Mouse (Mus musculus): ENCODE data around the gene Spata20. TPM values are rescaled to one million over a fixed set of nuclear protein-coding genes. Genes with fewer than 3 reads are reported as not detected.
A peak's percentile ranks its signal among the peaks of the same experiment; 100 is the strongest.

The Spata20 gene
- polyA plus RNA-seq, 1 experiment from 2014 or later, result not detected

GRCm38 (mm10) chr11:94482738-94483137, 3.2 kb downstream of the Spata20 start:
- ATAC-seq (ENCODE audit: insufficient number of reproducible peaks, insufficient read depth, low FRiP score, low read depth), result no peak
- Histone ChIP-seq H3K36me3 (ENCODE audit: control insufficient read depth, insufficient read depth, low read length) (no peaks in the 10 kb centered on the region), H3K4me2 (ENCODE audit: low read length) (no peak overlapping the region), H3K27ac (replicated peaks in 1 of 2; ENCODE audit: control insufficient read depth in 1 of 2, insufficient read depth in 1 of 2, low read depth in 2 of 2, low read length in 2 of 2) (no peak overlapping the region), H3K4me1 (ENCODE audit: control insufficient read depth in 2 of 2, insufficient read depth in 2 of 2, low read length in 2 of 2) (0 out of 4 replicates have a peak, but pooled peaks cover 0 to 3% of the 10 kb centered on the region in 2 experiments), H3K9ac (ENCODE audit: low read length) (no peak overlapping the region), H3K4me3 (ENCODE audit: control insufficient read depth in 1 of 2, insufficient read depth in 1 of 2, low read depth in 1 of 2, low read length in 2 of 2) (no peak overlapping the region), H3K9me3 (ENCODE audit: control insufficient read depth, low read length) (no peaks in the 10 kb centered on the region), H3K27me3 (ENCODE audit: control insufficient read depth, insufficient read depth, low read length) (peaks cover 27% of the 10 kb centered on the region)
- 92% methylated on average over 11 of the region's 11 CpGs for WGBS

DNA sequence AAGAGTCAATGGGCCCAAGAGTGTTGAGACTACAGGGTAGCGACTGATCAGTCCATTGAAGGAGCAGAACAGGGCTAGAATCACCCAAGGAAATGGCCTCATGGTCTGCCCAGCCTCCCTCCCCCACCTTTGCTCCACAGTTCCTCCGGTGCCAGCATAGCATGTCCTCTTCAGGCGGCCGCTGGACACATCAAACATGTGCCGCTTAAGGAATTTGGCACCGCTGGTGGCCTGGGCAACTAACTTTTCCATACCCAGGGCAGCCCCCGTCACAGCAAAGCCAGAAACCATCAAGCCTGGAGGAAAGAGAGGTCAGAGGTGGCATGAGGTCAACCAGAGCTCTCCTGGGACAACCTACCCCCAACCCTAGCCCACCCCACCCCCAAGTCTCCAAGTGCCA, 4.0 kb downstream of the Spata20 start:
- H3K4me3 ChIP-seq (ENCODE audit: control insufficient read depth in 1 of 2, insufficient read depth in 1 of 2, low read depth in 1 of 2, low read length in 2 of 2), result no peak overlapping the region
- no peak overlapping the region for H3K27ac ChIP-seq (replicated peaks in 1 of 2; ENCODE audit: control insufficient read depth in 1 of 2, insufficient read depth in 1 of 2, low read depth in 2 of 2, low read length in 2 of 2)
- no peak for ATAC-seq (ENCODE audit: insufficient number of reproducible peaks, insufficient read depth, low FRiP score, low read depth)
- H3K36me3 ChIP-seq (ENCODE audit: control insufficient read depth, insufficient read depth, low read length), result no peaks in the 10 kb centered on the region
- H3K9me3 ChIP-seq (ENCODE audit: control insufficient read depth, low read length), result no peaks in the 10 kb centered on the region
- WGBS, result 93% methylated on average over 7 of the region's 7 CpGs
- H3K4me2 ChIP-seq (ENCODE audit: low read length), result no peak overlapping the region
- H3K4me1 ChIP-seq (ENCODE audit: control insufficient read depth in 2 of 2, insufficient read depth in 2 of 2, low read length in 2 of 2), result 0 out of 4 replicates have a peak, but pooled peaks cover 0 to 3% of the 10 kb centered on the region in 2 experiments
- H3K27me3 ChIP-seq (ENCODE audit: control insufficient read depth, insufficient read depth, low read length), result peaks cover 34% of the 10 kb centered on the region
- H3K9ac ChIP-seq (ENCODE audit: low read length), result no peak overlapping the region

- Histone ChIP-seq H3K9me3 (ENCODE audit: control insufficient read depth, low read length) (no peaks in the 10 kb centered on the region), H3K27me3 (ENCODE audit: control insufficient read depth, insufficient read depth, low read length) (peaks cover 40% of the 10 kb centered on the region)
- WGBS, result 76% methylated on average over 9 of the region's 9 CpGs
Observed at GRCm38 (mm10) chr11:94480382-94480781, 5.6 kb downstream of the Spata20 start.

DNA sequence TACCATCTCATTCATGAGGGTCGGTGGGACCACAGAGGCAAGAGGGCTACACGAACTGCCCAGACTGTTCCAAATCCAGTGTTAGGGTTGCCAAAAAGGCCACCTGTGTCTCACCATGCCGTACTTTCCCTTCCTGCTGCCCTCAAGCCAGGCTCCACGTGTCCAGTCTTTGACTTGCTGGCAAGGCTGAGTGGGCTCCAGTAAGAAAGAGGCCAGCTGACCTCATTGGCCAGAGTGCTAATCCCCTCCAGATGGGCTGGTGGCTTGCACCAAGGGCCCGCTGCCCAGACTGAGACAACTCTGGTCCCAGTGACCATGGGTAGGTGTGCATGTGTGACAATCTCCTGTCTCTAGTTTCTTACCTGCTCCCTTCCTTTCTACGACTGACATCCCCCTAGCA, 8.3 kb downstream of the Spata20 start:
- no peak overlapping the region for H3K9ac ChIP-seq (ENCODE audit: low read length)
- no peaks in the 10 kb centered on the region for H3K9me3 ChIP-seq (ENCODE audit: control insufficient read depth, low read length)
- peaks cover 55% of the 10 kb centered on the region for H3K27me3 ChIP-seq (ENCODE audit: control insufficient read depth, insufficient read depth, low read length)
- H3K4me1 ChIP-seq (ENCODE audit: control insufficient read depth in 2 of 2, insufficient read depth in 2 of 2, low read length in 2 of 2), result peaks cover 7 to 24% of the 10 kb centered on the region in 2 experiments
- H3K4me2 ChIP-seq (ENCODE audit: low read length), result no peak overlapping the region
- no peak overlapping the region for H3K4me3 ChIP-seq (ENCODE audit: control insufficient read depth in 1 of 2, insufficient read depth in 1 of 2, low read depth in 1 of 2, low read length in 2 of 2)
- 56% methylated on average over 6 of the region's 6 CpGs for WGBS
- no peak overlapping the region for H3K27ac ChIP-seq (replicated peaks in 1 of 2; ENCODE audit: control insufficient read depth in 1 of 2, insufficient read depth in 1 of 2, low read depth in 2 of 2, low read length in 2 of 2)
- no peaks in the 10 kb centered on the region for H3K36me3 ChIP-seq (ENCODE audit: control insufficient read depth, insufficient read depth, low read length)
- no peak for ATAC-seq (ENCODE audit: insufficient number of reproducible peaks, insufficient read depth, low FRiP score, low read depth)

More at GRCm38 (mm10) chr11:94480382-94480781, 5.6 kb downstream of the Spata20 start:
- Histone ChIP-seq H3K4me3 (ENCODE audit: control insufficient read depth in 1 of 2, insufficient read depth in 1 of 2, low read depth in 1 of 2, low read length in 2 of 2) (no peak overlapping the region), H3K36me3 (ENCODE audit: control insufficient read depth, insufficient read depth, low read length) (no peaks in the 10 kb centered on the region), H3K27ac (replicated peaks in 1 of 2; ENCODE audit: control insufficient read depth in 1 of 2, insufficient read depth in 1 of 2, low read depth in 2 of 2, low read length in 2 of 2) (no peak overlapping the region), H3K9ac (ENCODE audit: low read length) (no peak overlapping the region), H3K4me1 (ENCODE audit: control insufficient read depth in 2 of 2, insufficient read depth in 2 of 2, low read length in 2 of 2) (peaks cover 0 to 7% of the 10 kb centered on the region in 2 experiments; a peak in 1 of 4 replicates), H3K4me2 (ENCODE audit: low read length) (no peak overlapping the region)
- no peak for ATAC-seq (ENCODE audit: insufficient number of reproducible peaks, insufficient read depth, low FRiP score, low read depth)

DNA sequence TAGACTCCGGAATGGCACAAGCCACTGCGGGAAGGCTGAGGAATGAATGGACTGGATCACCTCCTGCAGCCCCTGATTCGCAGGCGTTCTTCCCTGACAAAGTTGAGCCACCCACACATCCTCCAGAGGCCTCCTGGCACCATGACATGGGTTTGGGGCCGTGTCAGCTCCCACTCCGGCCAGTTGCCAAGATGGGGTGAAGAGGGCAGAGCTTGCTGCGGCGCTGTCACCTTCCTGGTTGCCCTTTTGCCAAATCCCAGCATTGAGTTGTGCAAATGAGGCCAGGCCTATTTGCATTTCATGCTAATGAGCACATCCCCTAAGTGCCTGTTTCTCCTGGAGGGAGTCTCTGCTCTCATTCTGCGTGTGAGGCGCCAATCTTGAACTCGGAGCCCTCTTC, 10.3 kb downstream of the Spata20 start:
- no peak overlapping the region for H3K9ac ChIP-seq (ENCODE audit: low read length)
- WGBS, result 18% methylated on average over 11 of the region's 11 CpGs
- peaks cover 73% of the 10 kb centered on the region for H3K27me3 ChIP-seq (ENCODE audit: control insufficient read depth, insufficient read depth, low read length)
- no peak overlapping the region for H3K4me3 ChIP-seq (ENCODE audit: control insufficient read depth in 1 of 2, insufficient read depth in 1 of 2, low read depth in 1 of 2, low read length in 2 of 2)
- H3K4me2 ChIP-seq (ENCODE audit: low read length), result no peak overlapping the region
- no peak overlapping the region for H3K27ac ChIP-seq (replicated peaks in 1 of 2; ENCODE audit: control insufficient read depth in 1 of 2, insufficient read depth in 1 of 2, low read depth in 2 of 2, low read length in 2 of 2)
- peaks cover 18 to 35% of the 10 kb centered on the region in 2 experiments for H3K4me1 ChIP-seq (ENCODE audit: control insufficient read depth in 2 of 2, insufficient read depth in 2 of 2, low read length in 2 of 2)
- H3K9me3 ChIP-seq (ENCODE audit: control insufficient read depth, low read length), result no peaks in the 10 kb centered on the region
- no peak for ATAC-seq (ENCODE audit: insufficient number of reproducible peaks, insufficient read depth, low FRiP score, low read depth)
- no peaks in the 10 kb centered on the region for H3K36me3 ChIP-seq (ENCODE audit: control insufficient read depth, insufficient read depth, low read length)

DNA sequence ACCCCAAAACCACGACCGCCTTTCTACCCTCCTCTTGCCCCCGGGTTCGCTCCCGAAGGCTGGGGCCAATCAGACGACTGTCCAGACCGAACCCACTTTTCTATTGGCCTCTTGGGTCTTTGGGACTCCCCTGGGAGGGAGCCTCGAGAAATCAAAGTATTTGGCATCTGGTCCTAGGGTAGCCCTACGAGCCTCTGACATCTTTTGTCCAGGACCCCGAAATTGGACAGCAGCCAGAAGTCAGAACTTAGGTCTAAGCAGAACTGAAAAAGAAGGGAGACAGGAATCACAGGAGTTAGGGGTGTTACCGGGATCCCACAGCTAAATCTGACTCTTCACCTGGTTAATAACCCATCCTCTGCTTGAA, 11.5 kb downstream of the Spata20 start:
- peaks cover 73% of the 10 kb centered on the region for H3K27me3 ChIP-seq (ENCODE audit: control insufficient read depth, insufficient read depth, low read length)
- WGBS, result 3% methylated on average over 11 of the region's 11 CpGs
- no peak for ATAC-seq (ENCODE audit: insufficient number of reproducible peaks, insufficient read depth, low FRiP score, low read depth)

GRCm38 (mm10) chr11:94473707-94474543, 12.1 kb downstream of the Spata20 start, which contains the start of gene Cacna1g:
Gene Cacna1g, minus strand, starts transcription at chr11:94474198.
- Histone ChIP-seq H3K36me3 (ENCODE audit: control insufficient read depth, insufficient read depth, low read length) (no peaks in the 10 kb centered on the region), H3K4me2 (ENCODE audit: low read length) (peak within 1 kb of the TSS; percentile 85), H3K4me3 (ENCODE audit: control insufficient read depth in 1 of 2, insufficient read depth in 1 of 2, low read depth in 1 of 2, low read length in 2 of 2) (peak within 1 kb of the TSS; percentile 49 to 50), H3K9ac (ENCODE audit: low read length) (peak within 1 kb of the TSS; percentile 75), H3K27me3 (ENCODE audit: control insufficient read depth, insufficient read depth, low read length) (peaks cover 70% of the 10 kb centered on the region), H3K9me3 (ENCODE audit: control insufficient read depth, low read length) (no peaks in the 10 kb centered on the region), H3K4me1 (ENCODE audit: control insufficient read depth in 2 of 2, insufficient read depth in 2 of 2, low read length in 2 of 2) (peaks cover 27 to 45% of the 10 kb centered on the region in 2 experiments), H3K27ac (replicated peaks in 1 of 2; ENCODE audit: control insufficient read depth in 1 of 2, insufficient read depth in 1 of 2, low read depth in 2 of 2, low read length in 2 of 2) (0 out of 4 replicates have a peak within 1 kb of the TSS, but pooled peaks of 1 of the 2 experiments have one; percentile 0)
- ATAC-seq (ENCODE audit: insufficient number of reproducible peaks, insufficient read depth, low FRiP score, low read depth), result peak; percentile 76
- 0% methylated on average over 56 of the region's 71 CpGs for WGBS

More for the DNA sequence above, 11.5 kb downstream of the Spata20 start:
- Histone ChIP-seq H3K4me2 (ENCODE audit: low read length) (peak overlapping the region; percentile 85), H3K27ac (replicated peaks in 1 of 2; ENCODE audit: control insufficient read depth in 1 of 2, insufficient read depth in 1 of 2, low read depth in 2 of 2, low read length in 2 of 2) (no peak overlapping the region), H3K9me3 (ENCODE audit: control insufficient read depth, low read length) (no peaks in the 10 kb centered on the region), H3K4me3 (ENCODE audit: control insufficient read depth in 1 of 2, insufficient read depth in 1 of 2, low read depth in 1 of 2, low read length in 2 of 2) (peak overlapping the region; percentile 39 to 50), H3K4me1 (ENCODE audit: control insufficient read depth in 2 of 2, insufficient read depth in 2 of 2, low read length in 2 of 2) (peaks cover 22 to 39% of the 10 kb centered on the region in 2 experiments), H3K9ac (ENCODE audit: low read length) (no peak overlapping the region), H3K36me3 (ENCODE audit: control insufficient read depth, insufficient read depth, low read length) (no peaks in the 10 kb centered on the region)

Measured in heart, embryonic 14.5 days (tissue).